Mouse (Mus musculus) effector memory CD4-positive, alpha-beta T cell, adult 5 months (primary cell): ENCODE data around the gene Lysmd2. TPM values are rescaled to one million over a fixed set of nuclear protein-coding genes. Genes with fewer than 3 reads are reported as not detected.

ENCODE experiments used
- polyA plus RNA-seq: library from polyadenylated mRNA; unstranded; fragments of 100-300 nt; shearing (Covaris generic); gene quantifications from one replicate; pipeline ENCODE4 v1.2.1, GENCODE M21; 2017

Lysmd2 gene
- 45.1 TPM for polyA plus RNA-seq

GRCm38 (mm10) chr9:75625556-75626307 is at the start of gene Lysmd2:
Lysmd2 (plus strand) TSS chr9:75625741.

GRCm38 (mm10) chr9:75610571-75611493 is 14.7 kb upstream of the Lysmd2 start, which contains the start of gene Tmod2:
Tmod2 (minus strand) TSS chr9:75611325.

GRCm38 (mm10) chr9:75683426-75684191 is 58.1 kb downstream of the Lysmd2 start, which contains the start of gene Scg3:
Scg3 (minus strand) TSS chr9:75684056.

Other genes starting within 250 kb of the Lysmd2 start
- 114 TPM for gene Mapk6, start 215.7 kb upstream of the Lysmd2 start, polyA plus RNA-seq
- gene Leo1, start 184.2 kb upstream of the Lysmd2 start, polyA plus RNA-seq: 21.2 TPM
- 152 TPM for gene Tmod3, start 66.1 kb upstream of the Lysmd2 start, polyA plus RNA-seq
- 0.51 TPM for gene Tmod2, start 14.4 kb upstream of the Lysmd2 start, polyA plus RNA-seq
- not detected for gene Scg3, start 58.3 kb downstream of the Lysmd2 start, polyA plus RNA-seq
- gene Bmp5, start 149.6 kb downstream of the Lysmd2 start, polyA plus RNA-seq: not detected